Mouse (Mus musculus) liver, adult 2 months (tissue): ENCODE results near the gene Gadd45g.

Experiments
- CTCF ChIP-seq: fragments of 200-500 bp; IDR thresholded peaks from 2 replicates; pipeline ENCODE4 v1.5.1; 2011; ENCODE audit warnings: low read depth, low read length, control low read depth
- POLR2A ChIP-seq: fragments of 200-500 bp; IDR thresholded peaks from 2 replicates; pipeline ENCODE4 v1.6.1; 2011; ENCODE audit warnings: low read length, control low read depth; ENCODE audit not compliant: insufficient read depth; ENCODE audit errors: extremely low read depth

DNA sequence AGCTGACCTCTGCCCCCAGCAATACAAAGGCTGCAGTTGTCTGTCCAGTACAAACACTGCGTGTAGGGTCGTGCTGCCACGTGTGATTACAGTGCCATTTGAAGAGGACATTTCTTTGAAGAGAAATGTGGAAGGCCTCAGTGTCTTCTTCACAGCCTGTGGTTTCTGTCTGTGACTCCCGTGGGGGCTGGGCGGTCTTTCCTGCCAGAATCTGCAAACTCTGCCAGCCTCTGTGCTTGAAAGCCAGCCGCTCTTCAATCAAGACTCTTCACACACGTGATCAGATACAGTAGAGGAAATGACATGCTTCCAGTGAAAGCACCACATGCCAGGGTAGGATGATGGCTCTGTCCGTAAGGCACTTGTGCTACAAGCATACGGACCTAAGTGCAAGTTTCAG is 45.6 kb upstream of the Gadd45g start:
- TF ChIP-seq CTCF (no peak), POLR2A (no peak)
